Mouse (Mus musculus): ENCODE data around the gene Cavin1. TPM values are rescaled to one million over a fixed set of nuclear protein-coding genes. Genes with fewer than 3 reads are reported as not detected.

The Cavin1 gene
- total and polyA plus RNA-seq, 2 experiments from 2014 or later: 26.0 to 46.0 TPM

DNA sequence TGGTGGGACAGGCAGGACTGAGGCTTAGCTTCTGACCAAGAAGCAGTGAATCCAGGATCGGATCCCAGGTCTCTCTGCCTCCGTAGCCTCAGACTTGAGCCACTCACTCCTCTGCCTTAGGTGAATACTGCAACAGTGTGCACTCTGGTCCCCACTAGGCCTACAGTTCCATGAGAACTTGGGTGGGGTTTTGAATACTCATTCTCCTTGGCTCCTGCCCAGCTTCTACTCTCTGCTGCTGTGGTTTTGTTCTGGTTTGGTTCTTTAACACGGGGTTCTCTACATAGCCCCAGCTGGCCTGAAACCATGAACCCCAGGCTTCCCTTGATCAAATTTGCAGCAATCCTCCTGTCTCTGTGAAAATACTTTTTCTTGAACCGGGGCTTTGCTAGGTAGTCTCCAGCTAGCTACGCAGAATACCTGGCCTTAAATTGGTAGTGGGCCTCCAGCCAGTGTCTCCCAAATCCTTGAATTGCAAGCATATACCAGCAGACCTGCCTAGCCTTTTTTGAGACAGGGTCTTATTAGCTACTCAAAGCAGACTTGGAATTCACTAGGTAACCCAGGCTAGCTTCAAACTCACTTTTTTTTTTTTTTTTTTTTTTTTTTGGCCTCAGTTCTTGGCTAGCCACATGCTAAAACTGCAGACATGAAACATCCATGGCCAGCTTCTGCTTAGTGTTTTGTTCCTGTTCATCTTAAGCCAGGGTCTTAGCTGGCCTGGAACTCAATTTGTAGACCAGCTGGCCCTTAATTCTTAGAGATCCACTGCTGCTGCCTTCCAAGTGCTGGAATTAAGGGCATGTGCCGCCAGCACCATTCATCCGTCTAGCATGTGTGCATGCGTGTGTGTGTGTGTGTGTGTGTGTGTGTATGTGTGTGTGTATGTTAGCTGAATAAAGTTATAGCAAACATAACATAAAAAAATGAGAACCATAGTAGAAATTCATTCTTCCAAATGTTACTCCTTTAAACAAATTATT lies 35.0 kb downstream of the Cavin1 start:
- TF ChIP-seq CTCF (IDR thresholded peaks at IDR 0.05): no peak
- 81% methylated on average over 8 of the region's 8 CpGs for WGBS
- H3K4me1 ChIP-seq (ENCODE audit: insufficient read depth, low read length): no peaks in the 10 kb centered on the region
- no peaks in the 10 kb centered on the region for H3K27me3 ChIP-seq (ENCODE audit: insufficient read depth, low read length)
- no peaks in the 10 kb centered on the region for H3K36me3 ChIP-seq (ENCODE audit: insufficient read depth, low read length)
- H3K4me2 ChIP-seq (ENCODE audit: low read depth, low read length, poor library complexity, severe bottlenecking): no peak overlapping the region
- H3K27ac ChIP-seq (ENCODE audit: low read depth, low read length): no peak overlapping the region
- H3K9me3 ChIP-seq (ENCODE audit: low read length): no peaks in the 10 kb centered on the region
- DNase-seq (ENCODE audit: low spot score) (no peak), ATAC-seq (ENCODE audit: low FRiP score) (no peak)
- no peak overlapping the region for H3K4me3 ChIP-seq (ENCODE audit: low read depth, low read length)
- no peak overlapping the region for H3K9ac ChIP-seq (replicated peaks; ENCODE audit: low read length, poor library complexity, severe bottlenecking)

DNA sequence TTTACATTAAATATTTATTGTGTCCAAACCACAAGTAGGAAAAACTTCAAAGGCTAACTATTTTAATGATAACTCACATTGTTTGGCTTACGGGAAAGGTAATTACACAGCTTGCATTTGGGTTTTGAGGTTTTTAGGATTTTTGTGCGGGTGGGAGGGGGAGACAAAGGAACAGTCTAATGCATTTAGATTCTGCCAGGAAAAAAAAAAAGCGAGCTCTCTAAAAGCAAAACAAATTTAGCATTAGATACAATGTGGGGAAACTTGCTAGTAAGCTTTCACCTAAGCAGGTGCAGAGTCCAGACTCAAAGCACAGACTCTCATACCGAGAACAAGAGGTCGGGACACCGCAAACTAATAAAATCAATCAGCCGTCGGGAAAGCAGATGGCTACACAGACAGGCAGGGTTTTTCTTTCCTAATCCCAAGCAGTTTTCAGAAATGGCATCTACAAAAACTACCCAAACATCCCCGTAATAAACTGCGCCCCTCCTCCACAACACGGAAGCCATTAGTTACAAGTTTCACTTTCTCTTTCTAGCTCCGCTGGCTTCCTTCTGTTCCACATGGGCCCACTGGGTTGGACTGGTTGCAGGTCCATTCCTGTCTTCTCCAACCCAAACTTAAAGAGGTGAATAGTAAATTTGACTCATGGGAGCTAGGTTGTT lies 39.3 kb downstream of the Cavin1 start:
- no peaks in the 10 kb centered on the region for H3K36me3 ChIP-seq (ENCODE audit: insufficient read depth, low read length)
- ATAC-seq (ENCODE audit: low FRiP score) (no peak), DNase-seq (ENCODE audit: low spot score) (no peak)
- no peak overlapping the region for H3K27ac ChIP-seq (ENCODE audit: low read depth, low read length)
- no peak overlapping the region for H3K4me3 ChIP-seq (ENCODE audit: low read depth, low read length)
- no peak overlapping the region for H3K9ac ChIP-seq (replicated peaks; ENCODE audit: low read length, poor library complexity, severe bottlenecking)
- no peaks in the 10 kb centered on the region for H3K9me3 ChIP-seq (ENCODE audit: low read length)
- no peaks in the 10 kb centered on the region for H3K27me3 ChIP-seq (ENCODE audit: insufficient read depth, low read length)
- 70% methylated on average over 12 of the region's 12 CpGs for WGBS
- H3K4me2 ChIP-seq (ENCODE audit: low read depth, low read length, poor library complexity, severe bottlenecking): no peak overlapping the region
- no peaks in the 10 kb centered on the region for H3K4me1 ChIP-seq (ENCODE audit: insufficient read depth, low read length)
- TF ChIP-seq CTCF (IDR thresholded peaks at IDR 0.05): no peak

DNA sequence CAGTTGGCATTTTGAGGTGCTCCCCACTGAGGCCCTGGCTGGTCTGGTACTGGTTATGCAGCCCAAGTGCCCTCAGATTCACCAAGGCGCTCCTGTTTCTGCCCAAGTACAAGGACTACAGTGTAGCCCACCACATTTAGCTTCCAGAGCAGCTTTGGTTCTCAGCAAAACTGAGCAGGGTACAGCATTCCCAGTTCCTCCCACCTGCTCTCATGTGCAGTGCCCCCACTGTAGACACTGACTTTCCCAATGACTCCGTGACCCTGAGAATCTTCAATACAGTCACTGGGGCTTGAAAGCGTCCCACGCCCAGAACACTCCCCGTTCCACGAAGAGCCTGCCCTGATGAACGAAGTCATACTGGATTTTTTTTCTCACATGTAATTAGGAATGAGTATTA lies 40.1 kb downstream of the Cavin1 start:
- no peak for DNase-seq (ENCODE audit: low spot score)
- TF ChIP-seq CTCF (IDR thresholded peaks at IDR 0.05): no peak
- H3K36me3 ChIP-seq (ENCODE audit: insufficient read depth, low read length): no peaks in the 10 kb centered on the region
- H3K4me3 ChIP-seq (ENCODE audit: low read depth, low read length): no peak overlapping the region
- no peak overlapping the region for H3K27ac ChIP-seq (ENCODE audit: low read depth, low read length)
- WGBS: 79% methylated on average over 7 of the region's 7 CpGs
- no peak for ATAC-seq (ENCODE audit: low FRiP score)
- no peaks in the 10 kb centered on the region for H3K27me3 ChIP-seq (ENCODE audit: insufficient read depth, low read length)
- no peak overlapping the region for H3K4me2 ChIP-seq (ENCODE audit: low read depth, low read length, poor library complexity, severe bottlenecking)
- no peak overlapping the region for H3K9ac ChIP-seq (replicated peaks; ENCODE audit: low read length, poor library complexity, severe bottlenecking)
- H3K9me3 ChIP-seq (ENCODE audit: low read length): no peaks in the 10 kb centered on the region
- no peaks in the 10 kb centered on the region for H3K4me1 ChIP-seq (ENCODE audit: insufficient read depth, low read length)

DNA sequence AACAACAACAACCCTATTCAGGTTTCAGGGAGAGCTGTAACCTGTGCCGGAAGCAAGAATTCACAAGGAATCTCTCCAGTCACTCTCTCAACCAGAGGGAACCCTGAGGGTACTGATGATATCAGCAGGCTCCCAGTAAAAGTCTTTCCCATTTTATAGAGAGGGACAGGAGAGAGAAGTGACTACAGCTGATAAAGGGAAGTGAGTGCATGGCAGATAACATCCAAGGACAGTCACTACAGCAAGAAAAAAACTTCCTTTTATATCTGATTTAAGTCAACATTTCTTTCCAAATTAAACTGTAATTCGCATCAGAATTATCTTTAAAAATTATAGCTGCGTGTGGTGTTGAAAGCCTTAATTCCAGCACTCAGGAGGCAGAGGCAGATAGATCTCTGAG lies 43.3 kb downstream of the Cavin1 start:
- no peak for ATAC-seq (ENCODE audit: low FRiP score)
- Histone ChIP-seq H3K27ac (ENCODE audit: low read depth, low read length) (no peak overlapping the region), H3K4me2 (ENCODE audit: low read depth, low read length, poor library complexity, severe bottlenecking) (no peak overlapping the region), H3K36me3 (ENCODE audit: insufficient read depth, low read length) (no peaks in the 10 kb centered on the region), H3K4me1 (ENCODE audit: insufficient read depth, low read length) (no peaks in the 10 kb centered on the region), H3K4me3 (ENCODE audit: low read depth, low read length) (no peak overlapping the region), H3K27me3 (ENCODE audit: insufficient read depth, low read length) (no peaks in the 10 kb centered on the region), H3K9me3 (ENCODE audit: low read length) (no peaks in the 10 kb centered on the region), H3K9ac (replicated peaks; ENCODE audit: low read length, poor library complexity, severe bottlenecking) (no peak overlapping the region)
- DNase-seq (ENCODE audit: low spot score): no peak
- TF ChIP-seq CTCF (IDR thresholded peaks at IDR 0.05): no peak
- WGBS: 86% methylated on average over 3 of the region's 3 CpGs

DNA sequence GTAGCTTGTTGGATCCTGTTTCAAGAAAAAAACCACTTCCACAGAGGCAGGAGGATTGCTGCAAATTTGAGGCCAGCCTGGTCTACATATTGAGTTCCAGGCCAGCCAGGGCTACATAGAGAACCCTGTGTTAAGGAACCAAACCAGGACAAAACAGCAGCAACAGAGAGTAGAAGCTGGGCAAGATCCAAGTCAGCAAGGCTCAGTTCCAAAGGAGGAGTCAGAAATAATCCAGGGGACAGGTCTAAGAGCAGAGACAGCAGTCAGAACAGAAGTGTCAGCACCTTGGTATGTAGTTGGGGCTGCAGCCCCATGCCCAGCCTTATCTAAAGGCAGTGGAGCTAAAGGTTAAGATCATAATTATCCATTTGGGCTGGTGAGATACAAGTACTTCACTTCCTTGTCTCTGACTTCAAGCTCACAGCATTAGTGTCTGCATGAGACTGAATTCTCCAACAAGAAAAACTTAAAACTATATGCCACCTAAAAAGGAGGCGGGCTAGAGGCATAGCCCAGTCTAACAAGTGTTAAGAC lies 46.2 kb downstream of the Cavin1 start:
- ATAC-seq (ENCODE audit: low FRiP score): no peak
- no peaks in the 10 kb centered on the region for H3K36me3 ChIP-seq (ENCODE audit: insufficient read depth, low read length)
- H3K4me1 ChIP-seq (ENCODE audit: insufficient read depth, low read length): no peaks in the 10 kb centered on the region
- no peak for TF ChIP-seq CTCF (IDR thresholded peaks at IDR 0.05)
- no peak overlapping the region for H3K27ac ChIP-seq (ENCODE audit: low read depth, low read length)
- no peak for DNase-seq (ENCODE audit: low spot score)
- WGBS: 91% methylated on average over 1 of the region's 1 CpGs
- H3K9ac ChIP-seq (replicated peaks; ENCODE audit: low read length, poor library complexity, severe bottlenecking): no peak overlapping the region
- no peaks in the 10 kb centered on the region for H3K9me3 ChIP-seq (ENCODE audit: low read length)
- H3K4me2 ChIP-seq (ENCODE audit: low read depth, low read length, poor library complexity, severe bottlenecking): no peak overlapping the region
- H3K4me3 ChIP-seq (ENCODE audit: low read depth, low read length): no peak overlapping the region
- no peaks in the 10 kb centered on the region for H3K27me3 ChIP-seq (ENCODE audit: insufficient read depth, low read length)
